Mouse (Mus musculus) gastrocnemius, postnatal 14 days (tissue): Measurements from ENCODE around the gene Ccer2. TPM values are rescaled to one million over a fixed set of nuclear protein-coding genes. Genes with fewer than 3 reads are reported as not detected.

Experiments
- DNase-seq: peaks from one replicate; pipeline ENCODE4 v3.0.0; 2021; ENCODE audit warnings: mixed read lengths
- intact Hi-C: fragments of 180-260 bp; cut with DNase I; formaldehyde crosslinking; loops from one replicate; pipeline ENCODE4 v1.15.1; 2025; ENCODE audit warnings: low total_unique reads
- total RNA-seq, 2 experiments: library from RNA; stranded (reverse); gene quantifications; 2 replicates each; pipeline ENCODE4 v1.2.3; 2021

Gene Ccer2
- total RNA-seq, 2 experiments from 2014 or later = not detected

GRCm38 (mm10) chr7:28741368-28741708, 14.6 kb upstream of the Ccer2 start:
- intact Hi-C loops = no loop called here
- no peak for DNase-seq

GRCm38 (mm10) chr7:28741709-28742438, 14.1 kb upstream of the Ccer2 start, which contains the start of the genes Mrps12 and Sars2:
Mrps12 (minus strand) TSS chr7:28741820.
Sars2 (plus strand) TSS chr7:28741992.
- intact Hi-C loops = no loop called here
- DNase-seq = peak; percentile 93

GRCm38 (mm10) chr7:28749935-28750334, 6.0 kb upstream of the Ccer2 start:
- intact Hi-C loops = no loop called here
- DNase-seq = no peak

GRCm38 (mm10) chr7:28758623-28759022, 2.6 kb downstream of the Ccer2 start:
- intact Hi-C loops = no loop called here
- no peak for DNase-seq

- no peak for DNase-seq
- intact Hi-C loops = no loop called here
These were observed 5.9 kb downstream of the Ccer2 start for GRCm38 (mm10) chr7:28761907-28762306.

- DNase-seq = no peak
- intact Hi-C loops = no loop called here
These were observed 9.2 kb downstream of the Ccer2 start for GRCm38 (mm10) chr7:28765211-28765610.

- intact Hi-C loops = no loop called here
- DNase-seq = peak; percentile 96
These were observed 10.4 kb downstream of the Ccer2 start, which contains the start of gene Sirt2 for GRCm38 (mm10) chr7:28766173-28766879. Sirt2 (plus strand) TSS chr7:28766735.

GRCm38 (mm10) chr7:28766910-28767309, 10.9 kb downstream of the Ccer2 start:
- DNase-seq = no peak
- intact Hi-C loops = no loop called here

- DNase-seq = no peak
- intact Hi-C loops = no loop called here
These were observed 11.5 kb downstream of the Ccer2 start, which contains the start of gene Nfkbib for GRCm38 (mm10) chr7:28767462-28767965. Nfkbib (minus strand) TSS chr7:28767512.

GRCm38 (mm10) chr7:28769414-28769958, 13.5 kb downstream of the Ccer2 start:
- intact Hi-C loops = no loop called here
- no peak for DNase-seq

GRCm38 (mm10) chr7:28770309-28770708, 14.3 kb downstream of the Ccer2 start:
- DNase-seq = no peak
- intact Hi-C loops = no loop called here

GRCm38 (mm10) chr7:28771867-28772266, 15.9 kb downstream of the Ccer2 start:
- intact Hi-C loops = no loop called here
- DNase-seq = no peak

GRCm38 (mm10) chr7:28773163-28773562, 17.2 kb downstream of the Ccer2 start:
- no peak for DNase-seq
- intact Hi-C loops = no loop called here

- intact Hi-C loops = no loop called here
- peak; percentile 65 for DNase-seq
These were observed 18.2 kb downstream of the Ccer2 start for GRCm38 (mm10) chr7:28774164-28774563.

GRCm38 (mm10) chr7:28775129-28775528, 19.2 kb downstream of the Ccer2 start:
- peak; percentile 40 for DNase-seq
- intact Hi-C loops = no loop called here

- no peak for DNase-seq
- intact Hi-C loops = no loop called here
These were observed 22.9 kb downstream of the Ccer2 start for GRCm38 (mm10) chr7:28778825-28779224.

GRCm38 (mm10) chr7:28780067-28780658, 24.2 kb downstream of the Ccer2 start:
- intact Hi-C loops = no loop called here
- peak; percentile 91 for DNase-seq

GRCm38 (mm10) chr7:28780857-28781256, 24.9 kb downstream of the Ccer2 start:
- intact Hi-C loops = no loop called here
- DNase-seq = peak; percentile 54

GRCm38 (mm10) chr7:28781261-28781663, 25.3 kb downstream of the Ccer2 start:
- DNase-seq = no peak
- intact Hi-C loops = no loop called here

GRCm38 (mm10) chr7:28785161-28785560, 29.2 kb downstream of the Ccer2 start:
- intact Hi-C loops = loop anchor here (5.0 kb wide), 1 partner anchor 72 kb away; no protein-coding TSS in a partner anchor
- no peak for DNase-seq
